Mouse (Mus musculus) hindbrain, embryonic 14.5 days (tissue): ENCODE measurements at regions not wholly inside any gene's neighbourhood (a gene's known extent, or its start where the extent isn't known, plus 50 kb on each side); places are given as distances from the start of the nearest gene placed in this dataset.

Experiments
- ATAC-seq: fragments of 200-750 bp; cut with Nextera tagmentation; 2 replicates; pipeline ENCODE4 v1.8.0; 2017; ENCODE audit warnings: moderate number of reproducible peaks, mild to moderate bottlenecking, moderate TSS enrichment, moderate library complexity; ENCODE audit not compliant: low FRiP score
- DNase-seq: peaks from one replicate; pipeline ENCODE4 v3.0.0-alpha.2; 2015; ENCODE audit warnings: low spot score
- H3K27ac ChIP-seq: fragments of 300-500 bp; sonication (generic); 2 replicates; pipeline ENCODE4 v1.5.1; 2014; ENCODE audit warnings: mild to moderate bottlenecking, moderate library complexity
- H3K27me3 ChIP-seq: fragments of 300-500 bp; sonication (generic); 2 replicates; pipeline ENCODE4 v1.6.1; 2014; ENCODE audit warnings: mild to moderate bottlenecking, low read length, mixed read lengths; ENCODE audit not compliant: control insufficient read depth, insufficient read depth
- H3K36me3 ChIP-seq: fragments of 300-500 bp; sonication (generic); replicated peaks from 2 replicates; pipeline ENCODE4 v1.6.1; 2014; ENCODE audit not compliant: control insufficient read depth, insufficient read depth
- H3K4me1 ChIP-seq: fragments of 300-500 bp; sonication (generic); replicated peaks from 2 replicates; pipeline ENCODE4 v1.6.1; 2014; ENCODE audit warnings: antibody characterized with exemption, low read length, mixed read lengths; ENCODE audit not compliant: control insufficient read depth, insufficient read depth
- H3K4me2 ChIP-seq: fragments of 300-500 bp; sonication (generic); replicated peaks from 2 replicates; pipeline ENCODE4 v1.6.1; 2014; ENCODE audit warnings: mild to moderate bottlenecking, moderate library complexity
- H3K4me3 ChIP-seq: fragments of 300-500 bp; sonication (generic); replicated peaks from 2 replicates; pipeline ENCODE4 v1.5.1; 2014; ENCODE audit warnings: mild to moderate bottlenecking, low read length
- H3K9ac ChIP-seq: fragments of 300-500 bp; sonication (generic); 2 replicates; pipeline ENCODE4 v1.6.1; 2014
- H3K9me3 ChIP-seq: fragments of 300-500 bp; sonication (generic); 2 replicates; pipeline ENCODE4 v1.6.1; 2016; ENCODE audit warnings: low read length; ENCODE audit not compliant: control insufficient read depth
- WGBS: fragments of 180-500 bp; shearing (Covaris S2); extraction: QIAGEN DNeasy Blood & Tissue Kit; methylation state at CpG from one replicate; pipeline ENCODE4 v1.1.7; 2014; 5-methylcytosine and 5-hydroxymethylcytosine counted together

- Histone ChIP-seq H3K27ac (no peak overlapping the region), H3K4me1 (no peaks in the 10 kb centered on the region), H3K36me3 (no peaks in the 10 kb centered on the region), H3K4me2 (no peak overlapping the region), H3K9me3 (no peaks in the 10 kb centered on the region), H3K4me3 (no peak overlapping the region), H3K27me3 (no peaks in the 10 kb centered on the region), H3K9ac (no peak overlapping the region)
- 87% methylated on average over 6 of the region's 6 CpGs for WGBS
- ATAC-seq (no peak), DNase-seq (no peak)
Observed at GRCm38 (mm10) chr9:101489013-101489412, 237.4 kb upstream of the Ppp2r3a start.

GRCm38 (mm10) chr9:101476223-101476622, 224.6 kb upstream of the Ppp2r3a start:
- 76% methylated on average over 3 of the region's 3 CpGs for WGBS
- H3K27ac ChIP-seq, result no peak overlapping the region
- no peaks in the 10 kb centered on the region for H3K36me3 ChIP-seq
- no peak for DNase-seq
- ATAC-seq, result no peak
- H3K27me3 ChIP-seq, result no peaks in the 10 kb centered on the region
- no peak overlapping the region for H3K4me3 ChIP-seq
- no peak overlapping the region for H3K9ac ChIP-seq
- H3K4me2 ChIP-seq, result no peak overlapping the region
- peaks cover 20% of the 10 kb centered on the region for H3K4me1 ChIP-seq
- H3K9me3 ChIP-seq, result peaks cover 4% of the 10 kb centered on the region; the same call in 1 of the 2 replicates

GRCm38 (mm10) chr9:101473074-101473461, 221.5 kb upstream of the Ppp2r3a start:
- Histone ChIP-seq H3K9ac (no peak overlapping the region), H3K4me1 (peaks cover 20% of the 10 kb centered on the region), H3K4me2 (no peak overlapping the region), H3K27me3 (no peaks in the 10 kb centered on the region), H3K36me3 (no peaks in the 10 kb centered on the region), H3K4me3 (no peak overlapping the region), H3K27ac (peak overlapping the region; percentile 85), H3K9me3 (0 out of 2 replicates have a peak, but pooled peaks cover 4% of the 10 kb centered on the region)
- 38% methylated on average over 4 of the region's 4 CpGs for WGBS
- ATAC-seq (peak; percentile 27; the same call in 1 of the 2 replicates), DNase-seq (no peak)

GRCm38 (mm10) chr9:101472101-101473073, 220.8 kb upstream of the Ppp2r3a start:
- peaks cover 20% of the 10 kb centered on the region for H3K4me1 ChIP-seq
- WGBS, result 15% methylated on average over 8 of the region's 8 CpGs
- H3K9ac ChIP-seq, result 0 out of 2 replicates have a peak overlapping the region, but pooled peaks have one; percentile 12
- DNase-seq (peak; percentile 77), ATAC-seq (peak; percentile 82)
- H3K27ac ChIP-seq, result peak overlapping the region; percentile 85
- H3K9me3 ChIP-seq, result 0 out of 2 replicates have a peak, but pooled peaks cover 4% of the 10 kb centered on the region
- no peaks in the 10 kb centered on the region for H3K27me3 ChIP-seq
- 0 out of 2 replicates have a peak overlapping the region, but pooled peaks have one; percentile 5 for H3K4me2 ChIP-seq
- no peak overlapping the region for H3K4me3 ChIP-seq
- H3K36me3 ChIP-seq, result no peaks in the 10 kb centered on the region

- Histone ChIP-seq H3K4me1 (peaks cover 20% of the 10 kb centered on the region), H3K9me3 (0 out of 2 replicates have a peak, but pooled peaks cover 4% of the 10 kb centered on the region), H3K4me2 (no peak overlapping the region), H3K36me3 (no peaks in the 10 kb centered on the region), H3K4me3 (no peak overlapping the region), H3K9ac (no peak overlapping the region), H3K27ac (peak overlapping the region; percentile 85), H3K27me3 (no peaks in the 10 kb centered on the region)
- ATAC-seq, result 0 out of 2 replicates have a peak, but pooled peaks have one; percentile 38
- 9% methylated on average over 3 of the region's 3 CpGs for WGBS
- DNase-seq, result no peak
Observed at GRCm38 (mm10) chr9:101471665-101472064, 220.1 kb upstream of the Ppp2r3a start.

GRCm38 (mm10) chr9:101469756-101470155, 218.2 kb upstream of the Ppp2r3a start:
- DNase-seq, result no peak
- H3K36me3 ChIP-seq, result no peaks in the 10 kb centered on the region
- no peaks in the 10 kb centered on the region for H3K9me3 ChIP-seq
- no peak overlapping the region for H3K27ac ChIP-seq
- no peak overlapping the region for H3K4me2 ChIP-seq
- no peak overlapping the region for H3K9ac ChIP-seq
- 87% methylated on average over 3 of the region's 3 CpGs for whole genome bisulfite sequencing
- H3K4me3 ChIP-seq, result no peak overlapping the region
- no peaks in the 10 kb centered on the region for H3K27me3 ChIP-seq
- no peak for ATAC-seq
- peaks cover 20% of the 10 kb centered on the region for H3K4me1 ChIP-seq

- Histone ChIP-seq H3K36me3 (no peaks in the 10 kb centered on the region), H3K27ac (no peak overlapping the region), H3K27me3 (no peaks in the 10 kb centered on the region), H3K9me3 (no peaks in the 10 kb centered on the region), H3K4me3 (no peak overlapping the region), H3K4me1 (peaks cover 5% of the 10 kb centered on the region; the same call in 1 of the 2 replicates), H3K9ac (no peak overlapping the region), H3K4me2 (no peak overlapping the region)
- no peak for ATAC-seq
- DNase-seq, result no peak
- WGBS, result 34% methylated on average over 18 of the region's 18 CpGs
Observed at GRCm38 (mm10) chr9:101464727-101465427, 213.3 kb upstream of the Ppp2r3a start.

- H3K27me3 ChIP-seq, result no peaks in the 10 kb centered on the region
- no peak overlapping the region for H3K4me3 ChIP-seq
- no peak for ATAC-seq
- H3K9ac ChIP-seq, result no peak overlapping the region
- peaks cover 18% of the 10 kb centered on the region for H3K4me1 ChIP-seq
- no peaks in the 10 kb centered on the region for H3K9me3 ChIP-seq
- H3K4me2 ChIP-seq, result no peak overlapping the region
- peak overlapping the region; percentile 47; the same call in 1 of the 2 replicates for H3K27ac ChIP-seq
- DNase-seq, result no peak
- WGBS, result 51% methylated on average over 11 of the region's 11 CpGs
- H3K36me3 ChIP-seq, result no peaks in the 10 kb centered on the region
Observed at GRCm38 (mm10) chr9:101458947-101459627, 207.5 kb upstream of the Ppp2r3a start.
